Mouse (Mus musculus) cerebral cortex, adult 2 months (tissue): ENCODE results near the gene 1700016H13Rik.

Source experiments
- WGBS: fragments of 180-500 bp; shearing (Covaris S2); methylation state at CpG from one replicate; pipeline ENCODE4 v1.1.7; 2018; 5-methylcytosine and 5-hydroxymethylcytosine counted together

1700016H13Rik gene

GRCm38 (mm10) chr5:103603115-103603893 lies 52.5 kb downstream of the 1700016H13Rik start:
- WGBS, result 66% methylated on average over 11 of the region's 11 CpGs

- 88% methylated on average over 5 of the region's 5 CpGs for WGBS
These were observed 56.9 kb downstream of the 1700016H13Rik start for GRCm38 (mm10) chr5:103598881-103599280.

- 82% methylated on average over 9 of the region's 9 CpGs for WGBS
These were observed 57.5 kb downstream of the 1700016H13Rik start for GRCm38 (mm10) chr5:103598264-103598663.
